Mouse (Mus musculus): ENCODE results near the gene Cd200r1.

DNA sequence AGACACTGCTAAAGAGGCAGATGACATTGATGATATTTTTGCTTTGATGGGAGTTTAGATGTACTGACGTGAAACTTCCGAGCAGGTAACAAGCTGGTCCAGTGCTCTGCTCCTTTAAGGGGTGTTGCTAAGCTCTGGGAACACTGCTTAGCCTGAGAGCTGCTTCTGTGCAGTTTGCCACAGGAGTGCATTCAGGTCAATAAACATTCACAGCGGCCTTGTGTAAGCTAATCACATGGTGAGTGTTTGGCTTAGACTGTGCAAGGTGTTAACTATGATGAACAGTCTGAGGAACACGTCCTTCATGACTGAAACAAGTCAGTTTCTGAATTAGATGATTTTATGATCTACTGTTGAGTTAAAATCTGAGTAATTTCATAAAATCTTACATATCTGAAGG is 29.4 kb upstream of the Cd200r1 start:
- TF ChIP-seq POLR2A (IDR thresholded peaks at IDR 0.05; ENCODE audit: insufficient read depth, low read length) (no peak), CTCF (IDR thresholded peaks at IDR 0.05; ENCODE audit: low read depth, low read length) (no peak)
